Mouse (Mus musculus) thymus, postnatal 10 days (tissue): ENCODE data around the gene Vegfa.
"Not testable (repeated sequence)": the region's sequence is repeated elsewhere in the genome, so short reads cannot be mapped to it uniquely, and the experiment has no call there.

ENCODE experiments used
- DNase-seq, 2 experiments: peaks; one replicate each; pipeline ENCODE4 v3.0.0; 2021; ENCODE audit warnings: low spot score in 2 of 2

Gene Vegfa

GRCm38 (mm10) chr17:45998363-45998762 lies 33.8 kb downstream of the Vegfa start:
- DNase-seq, result no peak

- DNase-seq, result no peak
These were observed 35.2 kb downstream of the Vegfa start for GRCm38 (mm10) chr17:45996921-45997444.

- no peak for DNase-seq
These were observed 37.8 kb downstream of the Vegfa start for GRCm38 (mm10) chr17:45994281-45994817.

GRCm38 (mm10) chr17:45986915-45987314 lies 45.3 kb downstream of the Vegfa start:
- no peak for DNase-seq

GRCm38 (mm10) chr17:45986374-45986773 lies 45.8 kb downstream of the Vegfa start:
- DNase-seq, result no peak

- not testable (repeated sequence) for DNase-seq
These were observed 49.0 kb downstream of the Vegfa start for GRCm38 (mm10) chr17:45983185-45983584.

- DNase-seq, result no peak
These were observed 50.3 kb downstream of the Vegfa start for GRCm38 (mm10) chr17:45981841-45982240.

GRCm38 (mm10) chr17:45979025-45979805 lies 53.0 kb downstream of the Vegfa start:
- no peak for DNase-seq

GRCm38 (mm10) chr17:45974461-45974860 lies 57.7 kb downstream of the Vegfa start:
- peak; percentile 42 to 43 for DNase-seq

GRCm38 (mm10) chr17:45973214-45973613 lies 59.0 kb downstream of the Vegfa start:
- no peak for DNase-seq

GRCm38 (mm10) chr17:45972405-45972804 lies 59.8 kb downstream of the Vegfa start:
- DNase-seq, result no peak

- no peak for DNase-seq
These were observed 60.4 kb downstream of the Vegfa start for GRCm38 (mm10) chr17:45971800-45972199.

GRCm38 (mm10) chr17:45970741-45971550 lies 61.2 kb downstream of the Vegfa start:
- DNase-seq, result no peak

GRCm38 (mm10) chr17:45969596-45969995 lies 62.6 kb downstream of the Vegfa start:
- DNase-seq, result no peak

- no peak for DNase-seq
These were observed 63.8 kb downstream of the Vegfa start for GRCm38 (mm10) chr17:45968341-45968740.
